Comparison of ENCODE assay signal across 10 mouse cellular contexts in the genomic region with DNA sequence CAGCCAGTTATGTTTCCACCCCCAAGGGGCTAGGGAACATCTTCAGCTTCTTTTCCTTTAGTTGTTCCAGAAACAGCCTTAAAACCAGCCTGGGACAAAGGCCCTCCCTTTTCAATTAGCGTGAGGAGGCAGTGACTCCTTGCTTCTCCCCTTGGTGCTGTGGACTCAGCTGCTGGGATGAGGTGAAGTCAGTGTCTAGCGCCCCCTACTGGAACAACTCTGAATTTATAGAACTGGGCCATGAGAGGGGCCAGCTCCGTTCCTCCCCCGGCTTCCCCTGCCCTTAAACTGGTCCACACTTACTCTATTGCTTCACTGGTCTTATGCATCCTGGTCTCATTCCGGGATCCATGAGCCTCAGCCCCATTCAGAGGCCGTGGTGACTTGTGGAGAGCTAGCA. TPM values are rescaled to one million over a fixed set of nuclear protein-coding genes. Genes with fewer than 3 reads are reported as not detected.
DNase-seq lines count a peak whose midpoint lies in the region; ATAC-seq and TF ChIP-seq lines count a peak whose summit lies in the region.
"Had no signal": no experiment of that assay in that cellular context is flagged by ENCODE, and none has a peak within 500 bp of the region (broad histone marks: within the 10 kb centered on the region; RNA-seq: fewer than 3 reads in every experiment).

No protein-coding gene starts in this region.

- H3K36me3 ChIP-seq in kidney, embryonic 14.5 days (ENCODE audit: control insufficient read depth, insufficient read depth, low read length) = peaks cover 4% of the 10 kb centered on the region; the same call in 1 of the 2 replicates
- 0 out of 2 replicates have a peak, but pooled peaks cover 4% of the 10 kb centered on the region for H3K36me3 ChIP-seq in kidney, embryonic 15.5 days
- H3K36me3 ChIP-seq in ES-E14 (ENCODE audit: control insufficient read depth, insufficient read depth, low read length, poor library complexity, severe bottlenecking) = no peaks in the 10 kb centered on the region; the same call in 1 of the 2 replicates

- no peak overlapping the region for H3K4me2 ChIP-seq in kidney, embryonic 14.5 days (replicated peaks; ENCODE audit: low read depth, low read length)
- no peak overlapping the region for H3K4me2 ChIP-seq in kidney, embryonic 15.5 days

- peak; percentile 81 for TF ChIP-seq CTCF in brain, embryonic 14.5 days (IDR thresholded peaks at IDR 0.05; ENCODE audit: borderline replicate concordance, extremely low read depth, insufficient read depth, insufficient read length)
- peak; percentile 72 for TF ChIP-seq CTCF in lung, adult 2 months (IDR thresholded peaks at IDR 0.05; ENCODE audit: insufficient read depth, low read length)

- no peaks in the 10 kb centered on the region for H3K9me3 ChIP-seq in kidney, embryonic 14.5 days (ENCODE audit: control insufficient read depth, low read length)
- no peaks in the 10 kb centered on the region for H3K9me3 ChIP-seq in kidney, embryonic 15.5 days (replicated peaks)
- no peaks in the 10 kb centered on the region for H3K9me3 ChIP-seq in ES-E14 (ENCODE audit: control insufficient read depth, insufficient read depth, low read depth, low read length)

- H3K4me3 ChIP-seq in kidney, embryonic 14.5 days (ENCODE audit: low read length) = no peak overlapping the region
- H3K4me3 ChIP-seq in kidney, embryonic 15.5 days (replicated peaks) = no peak overlapping the region
- H3K4me3 ChIP-seq in ES-E14 (ENCODE audit: insufficient read depth in 1 of 2, low read depth in 1 of 2, low read length in 2 of 2, poor library complexity in 1 of 2, severe bottlenecking in 1 of 2) = no peak overlapping the region
- no peak overlapping the region for H3K4me3 ChIP-seq in lung, adult 2 months (replicated peaks; ENCODE audit: extremely low read depth, low read depth, low read length)

- in situ Hi-C loops in ES-E14 (cut with MboI; ENCODE audit: low sequenced_read_pairs in 2 of 2, unreplicated experiment in 2 of 2) = no loop called here

- H3K27ac ChIP-seq in kidney, embryonic 14.5 days (ENCODE audit: low read depth, low read length) = no peak overlapping the region
- no peak overlapping the region for H3K27ac ChIP-seq in kidney, embryonic 15.5 days
- H3K27ac ChIP-seq in ES-E14 (ENCODE audit: insufficient read depth, low read depth, low read length, poor library complexity, severe bottlenecking) = no peak overlapping the region

- WGBS in kidney, embryonic 14.5 days = 40% methylated on average over 6 of the region's 6 CpGs
- WGBS in kidney, embryonic 15.5 days = 38% methylated on average over 6 of the region's 6 CpGs
- 51% methylated on average over 6 of the region's 6 CpGs for WGBS in lung, adult 2 months

- H3K9ac ChIP-seq in kidney, embryonic 14.5 days (ENCODE audit: low read depth, low read length) = no peak overlapping the region
- H3K9ac ChIP-seq in kidney, embryonic 15.5 days = no peak overlapping the region
- no peak overlapping the region for H3K9ac ChIP-seq in ES-E14 (ENCODE audit: insufficient read depth, low read depth, low read length, poor library complexity, severe bottlenecking)

- peaks cover 18% of the 10 kb centered on the region for H3K4me1 ChIP-seq in kidney, embryonic 14.5 days (ENCODE audit: control insufficient read depth, insufficient read depth, low read length)
- peaks cover 24% of the 10 kb centered on the region for H3K4me1 ChIP-seq in kidney, embryonic 15.5 days
- H3K4me1 ChIP-seq in ES-E14 (ENCODE audit: control insufficient read depth in 2 of 2, insufficient read depth in 2 of 2, low read length in 2 of 2, poor library complexity in 1 of 2) = peaks cover 5 to 29% of the 10 kb centered on the region in 2 experiments; a peak in 3 of 4 replicates
- H3K4me1 ChIP-seq in lung, adult 2 months (ENCODE audit: control insufficient read depth, insufficient read depth, low read length) = peaks cover 11% of the 10 kb centered on the region

- ATAC-seq in kidney, embryonic 14.5 days (ENCODE audit: low FRiP score, low TSS enrichment) = peak; percentile 18; the same call in 1 of the 2 replicates
- ATAC-seq in kidney, embryonic 15.5 days (replicated peaks; ENCODE audit: low FRiP score) = no peak
- ATAC-seq in granulocyte monocyte progenitor cell, adult 5-6 weeks (replicated peaks; ENCODE audit: poor library complexity, severe bottlenecking) = peak; percentile 70

- no peak for TF ChIP-seq POLR2A in brain, embryonic 14.5 days (IDR thresholded peaks at IDR 0.05; ENCODE audit: borderline replicate concordance, extremely low read depth, insufficient read depth, insufficient read length, poor library complexity, severe bottlenecking)
- no peak for TF ChIP-seq POLR2A in lung, adult 2 months (IDR thresholded peaks at IDR 0.05; ENCODE audit: borderline replicate concordance, extremely low read depth, low read depth, low read length)

- DNase-seq in ES-E14 (ENCODE audit: low read depth, low spot score) = peak; percentile 68
- peak; percentile 63 for DNase-seq in brain, embryonic 14.5 days (ENCODE audit: low read depth)
- peak; percentile 20 for DNase-seq in lung, adult 2 months
- peak; percentile 49 to 68 for DNase-seq in spleen, postnatal 10 days (ENCODE audit: low spot score in 2 of 2)
- DNase-seq in Muller cell, postnatal 12 days (ENCODE audit: inconsistent ontology term) = no peak

- H3K27me3 ChIP-seq in kidney, embryonic 14.5 days (ENCODE audit: control insufficient read depth, insufficient read depth, low read length) = no peaks in the 10 kb centered on the region
- no peaks in the 10 kb centered on the region for H3K27me3 ChIP-seq in kidney, embryonic 15.5 days

TF ChIP-seq in ES-E14, 5 proteins besides CTCF, POLR2A, EP300 and RAD21:
- TF ChIP-seq CHD2 (IDR thresholded peaks at IDR 0.05; ENCODE audit: low read depth, low read length) (no peak), ZC3H11A (IDR thresholded peaks at IDR 0.05; ENCODE audit: borderline replicate concordance, low read depth, low read length) (no peak), HCFC1 (IDR thresholded peaks at IDR 0.05; ENCODE audit: borderline replicate concordance, insufficient read depth, low read length) (no peak), ZNF384 (IDR thresholded peaks at IDR 0.05; ENCODE audit: low read depth, low read length) (no peak), MAFK (IDR thresholded peaks at IDR 0.05; ENCODE audit: insufficient read depth, low read depth, low read length) (no peak)
TF ChIP-seq in ES-E14: peak in this region for 0.

RNA-seq across cellular contexts. Expression of gene Mroh3, which starts 37.4 kb away (rescaled TPM):
- polyA plus RNA-seq in kidney, embryonic 14.5 days (2014; fragmentation: Nextera tagmentation; extraction: Ambion mirVana) = 0.21 and 0.43 TPM in 2 replicates
- 0.30 and 0.48 TPM in 2 replicates for polyA plus RNA-seq in kidney, embryonic 15.5 days (2015; fragmentation: Nextera tagmentation; extraction: Ambion mirVana)
- total RNA-seq in ES-E14 (2012; rRNA removed) = 0.22 and 0.26 TPM in 2 replicates
- 0.50 and 0.77 TPM in 2 replicates for polyA plus RNA-seq in brain, embryonic 14.5 days (2012; rRNA removed)
- not detected in 2 replicates for total RNA-seq in granulocyte monocyte progenitor cell, adult 5-6 weeks (2014; fragmentation: Nextera tagmentation)
- total RNA-seq in granulocyte monocyte progenitor cell, adult 5-6 weeks (2017) = not detected in 2 replicates
- polyA plus RNA-seq in lung, adult 2 months (2012; rRNA removed) = 0.14 TPM in 1 of 2 replicates, not detected in the other
- total RNA-seq: heart, postnatal 14 days had no signal
- polyA plus RNA-seq: neural tube, embryonic 14.5 days had no signal

RNA-seq across cellular contexts. Expression of gene Kif21b, which starts 44.0 kb away (rescaled TPM):
- polyA plus RNA-seq in kidney, embryonic 14.5 days (2014; fragmentation: Nextera tagmentation; extraction: Ambion mirVana) = 3.2 and 3.3 TPM in 2 replicates
- 2.0 and 2.5 TPM in 2 replicates for polyA plus RNA-seq in kidney, embryonic 15.5 days (2015; fragmentation: Nextera tagmentation; extraction: Ambion mirVana)
- 3.0 and 4.4 TPM in 2 replicates for total RNA-seq in ES-E14 (2012; rRNA removed)
- polyA plus RNA-seq in brain, embryonic 14.5 days (2012; rRNA removed) = 140 and 182 TPM in 2 replicates
- total RNA-seq in granulocyte monocyte progenitor cell, adult 5-6 weeks (2014; fragmentation: Nextera tagmentation) = 10.8 and 12.4 TPM in 2 replicates
- 5.6 and 6.6 TPM in 2 replicates for total RNA-seq in granulocyte monocyte progenitor cell, adult 5-6 weeks (2017)
- 12.1 and 14.4 TPM in 2 replicates for polyA plus RNA-seq in lung, adult 2 months (2012; rRNA removed)

RNA-seq across cellular contexts. Expression of gene Inava, which starts 58.9 kb away (rescaled TPM):
- 10.4 and 22.8 TPM in 2 replicates for polyA plus RNA-seq in kidney, embryonic 14.5 days (2014; fragmentation: Nextera tagmentation; extraction: Ambion mirVana)
- 16.0 and 17.1 TPM in 2 replicates for polyA plus RNA-seq in kidney, embryonic 15.5 days (2015; fragmentation: Nextera tagmentation; extraction: Ambion mirVana)
- 8.5 and 9.6 TPM in 2 replicates for total RNA-seq in ES-E14 (2012; rRNA removed)
- 8.2 and 11.6 TPM in 2 replicates for polyA plus RNA-seq in brain, embryonic 14.5 days (2012; rRNA removed)
- total RNA-seq in granulocyte monocyte progenitor cell, adult 5-6 weeks (2014; fragmentation: Nextera tagmentation) = not detected in 2 replicates
- total RNA-seq in granulocyte monocyte progenitor cell, adult 5-6 weeks (2017) = not detected in 2 replicates
- polyA plus RNA-seq in lung, adult 2 months (2012; rRNA removed) = 4.2 and 7.3 TPM in 2 replicates
